Mouse (Mus musculus): ENCODE measurements around the gene Rab3ip.

- TF ChIP-seq CTCF (conservative IDR thresholded peaks at IDR 0.05; ENCODE audit: low read length) (no peak), NANOG (IDR thresholded peaks at IDR 0.05; ENCODE audit: borderline replicate concordance, low read length) (no peak)
Observed at GRCm38 (mm10) chr10:116908901-116909642, 41.5 kb downstream of the Rab3ip start.
